Mouse (Mus musculus): ENCODE data around the gene Pidd1.
A peak's percentile ranks its signal among the peaks of the same experiment; 100 is the strongest.
"Not testable (repeated sequence)": the region's sequence is repeated elsewhere in the genome, so short reads cannot be mapped to it uniquely, and the experiment has no call there.

The Pidd1 gene

DNA sequence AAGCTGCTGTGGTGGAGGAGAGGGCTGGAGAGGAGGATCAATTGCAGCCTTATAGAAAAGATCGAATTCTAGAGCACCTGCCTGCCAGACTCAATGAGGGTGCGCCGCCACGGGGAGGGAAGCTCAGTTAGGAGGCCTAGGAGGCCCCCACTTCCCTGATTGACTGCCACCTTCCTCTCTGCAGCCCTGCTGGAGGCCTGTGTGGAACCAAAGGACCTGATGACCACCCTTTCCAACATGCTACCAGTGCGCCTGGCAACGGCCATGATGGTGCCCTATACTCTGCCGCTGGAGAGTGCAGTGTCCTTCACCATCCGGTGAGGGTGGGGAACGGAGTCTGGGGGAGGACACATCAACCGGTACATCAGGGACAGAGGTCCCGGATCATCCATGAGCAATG, 14.8 kb upstream of the Pidd1 start:
- DNase-seq (ENCODE audit: low read depth, low spot score), result no peak

DNA sequence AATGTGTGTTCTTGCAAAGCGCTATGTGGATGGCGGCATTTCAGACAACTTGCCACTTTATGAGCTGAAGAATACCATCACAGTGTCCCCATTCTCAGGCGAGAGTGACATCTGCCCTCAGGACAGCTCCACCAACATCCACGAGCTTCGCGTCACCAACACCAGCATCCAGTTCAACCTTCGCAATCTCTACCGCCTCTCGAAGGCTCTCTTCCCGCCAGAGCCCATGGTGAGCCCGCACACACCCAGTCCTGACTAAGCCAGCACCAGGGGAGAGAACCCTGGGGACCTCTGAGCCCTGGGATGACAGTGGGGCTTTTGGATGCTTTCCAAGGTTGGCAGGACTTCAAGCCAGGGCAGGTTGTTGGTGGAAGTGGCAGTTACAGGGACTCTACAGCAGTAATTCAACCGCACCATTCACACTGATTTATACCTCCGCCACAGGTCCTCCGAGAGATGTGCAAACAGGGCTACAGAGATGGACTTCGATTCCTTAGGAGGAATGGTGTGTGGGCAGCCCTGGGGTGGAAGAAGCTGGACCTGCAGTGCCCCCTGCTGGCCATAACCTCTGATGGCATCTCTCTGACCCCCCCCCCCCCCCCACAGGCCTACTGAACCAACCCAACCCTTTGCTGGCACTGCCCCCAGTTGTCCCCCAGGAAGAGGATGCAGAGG, 14.3 kb upstream of the Pidd1 start:
- no peak for DNase-seq (ENCODE audit: low read depth, low spot score)

DNA sequence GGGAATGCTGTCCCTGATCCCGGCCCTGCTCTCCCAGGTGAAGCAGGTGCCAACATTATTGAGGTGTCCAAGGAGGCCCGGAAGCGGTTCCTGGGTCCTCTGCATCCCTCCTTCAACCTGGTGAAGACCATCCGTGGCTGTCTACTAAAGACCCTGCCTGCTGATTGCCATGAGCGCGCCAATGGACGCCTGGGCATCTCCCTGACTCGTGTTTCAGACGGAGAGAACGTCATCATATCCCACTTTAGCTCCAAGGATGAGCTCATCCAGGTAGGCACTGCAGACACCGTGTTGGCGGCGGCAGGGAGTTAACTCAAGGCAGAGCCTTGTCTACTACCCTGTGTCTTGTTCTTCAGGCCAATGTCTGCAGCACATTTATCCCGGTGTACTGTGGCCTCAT, 13.4 kb upstream of the Pidd1 start:
- DNase-seq (ENCODE audit: low read depth, low spot score), result no peak

DNA sequence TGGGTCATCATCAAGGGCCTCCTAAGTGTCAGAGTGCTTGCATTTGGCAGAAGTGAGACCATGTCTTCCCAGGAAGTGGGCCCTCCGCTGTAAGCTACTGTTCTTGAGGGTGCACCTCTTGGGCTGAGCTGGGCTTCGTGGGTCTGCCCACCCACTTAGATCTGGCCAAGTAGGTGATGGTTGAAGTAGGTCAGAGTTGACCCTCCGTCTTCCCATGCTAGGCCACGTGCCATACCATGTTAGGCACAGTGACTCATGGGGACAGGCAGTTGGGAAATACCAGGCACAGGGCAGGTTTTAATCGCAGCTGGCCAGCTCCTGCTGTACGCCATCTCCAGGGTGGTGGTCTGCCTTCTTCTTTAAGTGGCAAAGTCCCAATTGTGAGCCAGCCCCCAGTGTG, 12.9 kb upstream of the Pidd1 start:
- no peak for DNase-seq (ENCODE audit: low read depth, low spot score)

DNA sequence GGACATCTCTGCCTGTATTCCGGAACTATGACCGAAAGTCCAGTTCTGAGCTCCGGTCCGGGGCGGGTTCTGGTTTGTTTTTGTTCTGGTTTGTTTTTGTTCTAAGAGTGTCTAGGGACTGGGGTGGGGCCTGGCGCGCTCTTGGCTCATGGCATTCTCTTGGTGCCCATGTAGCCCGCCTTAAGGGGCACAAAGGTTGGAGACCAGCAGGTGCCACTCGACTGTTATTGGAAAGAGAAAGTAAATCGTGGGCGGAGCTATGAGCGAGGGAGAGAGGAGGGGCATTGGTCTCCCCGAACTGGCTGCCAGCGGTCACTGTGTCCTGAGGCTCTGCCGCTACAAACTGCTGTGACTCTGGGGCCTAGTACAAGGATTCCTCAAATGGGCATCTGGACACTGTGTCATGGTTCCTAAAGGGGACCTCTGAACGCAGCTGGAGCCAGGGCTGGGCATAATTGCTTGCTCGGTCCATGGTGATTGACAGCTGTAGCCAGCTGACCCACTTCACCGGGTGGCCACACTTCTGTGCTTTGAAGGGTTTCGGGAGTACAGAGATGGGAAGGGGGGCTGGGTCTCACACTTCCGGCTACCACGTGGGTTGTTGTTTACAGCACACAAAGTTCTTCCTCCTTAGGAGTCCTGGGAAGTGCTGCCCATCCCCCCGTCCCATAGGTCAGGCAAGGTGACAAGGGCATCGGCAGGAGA, 11.9 kb upstream of the Pidd1 start:
- no peak for DNase-seq (ENCODE audit: low read depth, low spot score)

DNA sequence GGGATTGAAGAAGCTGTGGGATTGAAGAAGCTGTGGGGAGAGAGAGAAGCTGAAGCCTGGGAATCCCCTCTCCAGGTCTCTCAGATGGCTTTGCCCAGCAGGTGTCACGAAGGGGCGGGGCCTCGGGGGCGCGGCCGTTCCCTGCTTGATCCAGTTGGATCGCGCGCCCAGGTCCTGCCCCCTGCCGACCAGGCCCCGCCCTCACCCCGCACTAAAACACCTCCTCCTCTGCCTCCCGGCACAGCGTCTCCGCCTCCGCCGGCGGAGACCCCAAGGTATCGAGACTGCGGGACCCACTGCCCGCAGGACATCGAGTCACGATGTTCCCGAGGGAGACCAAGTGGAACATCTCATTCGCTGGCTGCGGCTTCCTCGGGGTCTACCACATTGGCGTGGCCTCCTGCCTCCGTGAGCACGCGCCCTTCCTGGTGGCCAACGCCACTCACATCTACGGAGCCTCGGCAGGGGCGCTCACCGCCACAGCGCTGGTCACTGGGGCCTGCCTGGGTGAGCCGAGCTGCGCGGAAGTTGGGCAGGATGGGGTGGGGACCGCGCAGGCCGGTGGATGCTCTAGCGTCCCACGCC, 11.2 kb upstream of the Pidd1 start, which contains the start of gene Pnpla2:
TSS of gene Pnpla2 (plus strand) at position 232 of the 585 bp plus-strand sequence.
- peak; percentile 89 for DNase-seq (ENCODE audit: low read depth, low spot score)

DNA sequence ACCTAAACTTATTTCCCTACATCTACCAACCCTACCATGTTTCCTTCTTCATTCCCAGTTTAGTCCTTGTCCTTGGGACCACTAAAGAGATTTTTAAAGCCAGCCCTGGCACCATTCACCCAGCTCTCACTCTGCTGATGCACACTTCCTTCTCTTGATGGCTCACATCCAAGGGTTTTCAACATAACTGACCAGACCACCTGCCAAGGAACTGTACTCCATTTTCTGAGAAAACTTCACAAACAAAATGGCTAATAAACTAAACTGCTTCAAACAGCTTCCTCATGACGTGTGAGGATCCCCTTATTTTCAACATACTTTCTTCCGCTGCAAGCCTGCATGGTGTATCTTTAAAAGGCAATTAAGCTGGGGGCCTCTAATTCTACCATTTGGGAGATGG, 9.8 kb upstream of the Pidd1 start:
- DNase-seq (ENCODE audit: low read depth, low spot score), result no peak

DNA sequence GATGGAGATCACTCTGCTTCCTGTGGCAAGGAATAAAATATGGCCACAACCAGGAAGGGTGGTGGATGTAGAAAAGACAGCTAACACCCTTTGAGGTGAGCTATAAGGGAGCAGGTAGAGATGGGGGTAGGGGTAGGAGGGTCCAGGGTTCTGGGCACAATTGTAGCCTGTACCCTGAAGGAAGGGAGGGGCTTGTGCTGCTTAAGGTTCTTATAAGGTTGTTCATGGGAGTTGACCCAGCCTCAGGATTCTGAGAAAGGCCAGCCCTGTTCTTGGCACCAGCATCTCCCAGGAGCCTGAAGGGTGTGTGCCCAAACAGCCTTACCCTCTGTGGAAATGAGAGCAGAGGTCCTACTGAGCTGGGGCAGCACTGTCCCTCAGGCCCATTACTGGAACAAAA, 8.1 kb upstream of the Pidd1 start:
- DNase-seq (ENCODE audit: low read depth, low spot score), result no peak

DNA sequence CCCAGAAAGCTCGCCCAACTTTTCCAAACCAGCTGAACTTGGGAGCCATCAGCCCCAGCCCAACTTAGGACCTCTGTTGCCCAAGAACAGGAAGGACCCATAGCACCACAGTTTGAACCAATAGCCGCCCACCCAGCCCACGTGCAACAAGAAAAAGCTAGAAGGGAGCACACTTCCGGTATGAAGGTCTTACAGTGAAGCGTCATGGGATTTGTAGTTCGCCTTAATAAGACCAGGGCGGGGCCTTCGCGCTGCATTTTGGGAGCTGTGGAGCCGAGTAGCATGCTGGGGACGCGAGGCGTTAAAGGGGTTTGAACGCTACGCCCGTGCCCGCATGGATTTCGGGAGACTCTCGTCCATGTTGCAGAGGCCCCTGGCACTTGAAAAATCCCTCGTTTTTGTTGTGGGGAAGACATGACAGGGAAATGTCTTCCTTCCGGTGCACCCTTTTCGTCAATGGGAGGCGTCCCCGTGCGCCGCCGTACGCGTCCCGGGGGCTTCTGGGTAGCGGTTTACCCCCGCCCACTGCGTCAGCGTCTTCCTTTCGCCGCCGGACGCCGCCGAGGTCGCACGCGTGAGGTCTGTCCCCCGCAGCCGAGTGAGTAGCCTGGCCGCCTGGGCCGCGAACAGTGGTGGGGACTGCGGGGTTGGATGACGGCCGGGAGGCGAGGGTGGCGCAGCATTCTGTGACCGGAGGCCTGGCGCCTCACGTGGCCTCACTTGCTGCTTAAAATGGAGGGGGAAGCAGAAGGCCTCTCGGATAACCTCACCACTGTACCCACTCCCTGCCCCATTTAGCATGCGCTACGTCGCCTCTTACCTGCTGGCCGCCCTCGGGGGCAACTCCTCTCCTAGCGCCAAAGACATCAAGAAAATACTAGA, 3.5 kb upstream of the Pidd1 start, which contains the start of gene Rplp2:
TSS of gene Rplp2 (plus strand) at position 261 of the 882 bp plus-strand sequence.
- DNase-seq (ENCODE audit: low read depth, low spot score), result peak; percentile 89

DNA sequence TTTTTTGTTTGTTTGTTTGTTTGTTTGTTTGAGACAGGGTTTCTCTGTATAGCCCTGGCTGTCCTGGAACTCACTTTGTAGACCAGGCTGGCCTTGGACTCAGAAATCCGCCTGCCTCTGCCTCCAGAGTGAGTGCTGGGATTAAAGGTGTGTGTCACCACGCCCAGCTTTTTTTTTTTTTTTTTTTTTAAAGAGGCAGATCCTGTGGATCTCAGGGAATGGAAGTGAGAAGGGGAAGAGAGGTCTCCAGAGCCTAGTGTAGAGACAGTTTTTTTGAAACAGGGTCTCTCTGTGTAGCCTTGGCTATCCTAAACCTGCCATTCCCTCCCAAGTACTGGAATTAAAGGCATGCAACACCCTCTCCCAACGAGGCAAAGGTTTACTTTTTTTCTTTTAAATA, 2.5 kb upstream of the Pidd1 start:
- not testable (repeated sequence) for DNase-seq (ENCODE audit: low read depth, low spot score)

DNA sequence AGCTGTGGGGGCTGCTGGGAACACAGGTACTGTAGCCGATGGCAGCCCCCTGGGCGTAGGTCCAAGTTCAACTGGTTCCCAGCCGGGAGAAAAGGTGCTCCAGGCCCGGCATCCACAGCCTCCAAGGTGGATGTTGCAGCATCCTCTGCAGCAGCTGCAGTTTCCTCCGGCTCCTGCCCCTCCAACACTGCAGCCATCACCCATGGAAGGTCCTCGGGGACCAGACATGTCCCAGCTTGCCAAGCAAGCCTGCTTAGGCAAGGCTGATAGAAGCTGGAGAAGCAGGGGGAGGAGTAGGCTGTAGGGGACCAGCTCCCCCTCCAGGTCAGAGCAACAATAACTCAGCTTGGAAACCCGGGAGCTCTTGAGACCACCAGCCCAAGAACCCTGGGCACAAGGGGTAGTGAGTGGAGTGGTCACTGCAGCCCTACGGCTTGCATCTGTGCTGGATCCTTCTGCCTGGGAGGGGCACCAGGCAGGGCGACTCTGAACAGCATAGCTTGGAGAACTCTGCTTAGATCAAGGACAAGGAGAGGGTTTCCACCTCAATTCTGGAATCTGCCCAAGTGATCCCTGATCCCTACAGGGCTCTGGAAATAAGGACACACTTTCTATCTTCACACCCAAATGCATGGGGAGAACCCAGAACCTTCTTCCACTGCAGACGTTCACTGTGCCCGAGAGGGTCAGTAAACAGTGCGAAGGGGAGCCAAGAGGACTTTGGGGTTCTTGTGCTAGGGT, 574 bp downstream of the Pidd1 start:
- no peak for DNase-seq (ENCODE audit: low read depth, low spot score)

DNA sequence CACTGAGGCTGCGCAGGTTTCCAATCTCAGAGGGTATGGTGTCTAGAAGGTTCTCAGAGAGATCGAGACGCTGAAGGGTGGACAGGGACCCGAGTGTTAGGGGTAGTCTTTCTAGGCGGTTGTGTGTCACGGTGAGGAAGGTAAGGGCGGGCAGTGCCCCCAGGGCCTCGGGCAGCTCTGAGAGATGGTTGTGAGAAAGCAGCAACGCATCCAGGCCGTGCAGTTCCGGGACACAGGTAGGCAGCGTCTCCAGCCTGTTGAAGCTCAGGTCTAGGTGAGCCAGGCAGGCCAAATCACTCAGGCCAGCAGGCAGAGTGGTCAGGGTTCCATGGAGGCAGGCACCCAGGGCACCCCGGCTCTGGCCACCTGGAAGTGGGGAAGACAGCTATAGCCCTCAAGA, 1.6 kb downstream of the Pidd1 start:
- DNase-seq (ENCODE audit: low read depth, low spot score), result no peak

DNA sequence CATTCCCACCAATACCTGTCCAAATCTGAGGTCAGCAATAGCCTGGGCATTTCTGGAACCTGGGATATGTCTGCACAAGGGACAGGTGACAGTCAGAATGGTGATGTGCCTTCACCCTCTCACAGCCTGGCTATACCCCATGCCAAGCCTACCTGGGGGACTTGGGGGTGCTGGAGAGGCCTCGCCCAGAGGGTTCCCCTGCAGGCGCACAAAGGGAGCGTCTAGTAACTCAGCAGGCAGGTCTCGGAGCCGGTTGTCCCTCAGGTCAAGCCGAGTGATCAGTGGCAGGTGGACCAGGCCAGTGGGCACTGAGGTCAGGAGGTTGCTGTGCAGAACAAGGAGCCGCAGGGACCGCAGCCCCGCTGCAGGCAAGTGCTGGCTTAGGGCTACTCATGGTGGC, 2.4 kb downstream of the Pidd1 start:
- no peak for DNase-seq (ENCODE audit: low read depth, low spot score)

DNA sequence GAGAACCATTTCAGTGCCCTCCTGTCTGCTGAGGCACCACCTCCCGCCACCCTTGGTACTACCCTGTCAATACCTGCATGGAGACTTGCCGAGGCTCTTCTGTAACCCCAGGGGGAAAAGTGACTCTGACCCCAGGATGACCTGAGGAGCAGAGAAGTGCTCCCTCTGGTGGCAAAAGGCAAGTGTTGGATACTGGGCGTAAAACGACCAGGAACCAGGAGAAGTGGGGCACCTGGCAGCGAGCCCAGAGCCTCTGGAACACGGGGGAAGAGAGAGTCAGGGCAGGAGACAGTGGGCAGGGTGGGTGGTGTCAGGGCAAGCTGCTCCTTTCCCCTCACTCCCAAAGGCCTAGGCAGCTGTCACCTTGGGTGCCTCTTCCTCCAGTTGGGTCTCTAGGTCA, 3.2 kb downstream of the Pidd1 start:
- no peak for DNase-seq (ENCODE audit: low read depth, low spot score)

DNA sequence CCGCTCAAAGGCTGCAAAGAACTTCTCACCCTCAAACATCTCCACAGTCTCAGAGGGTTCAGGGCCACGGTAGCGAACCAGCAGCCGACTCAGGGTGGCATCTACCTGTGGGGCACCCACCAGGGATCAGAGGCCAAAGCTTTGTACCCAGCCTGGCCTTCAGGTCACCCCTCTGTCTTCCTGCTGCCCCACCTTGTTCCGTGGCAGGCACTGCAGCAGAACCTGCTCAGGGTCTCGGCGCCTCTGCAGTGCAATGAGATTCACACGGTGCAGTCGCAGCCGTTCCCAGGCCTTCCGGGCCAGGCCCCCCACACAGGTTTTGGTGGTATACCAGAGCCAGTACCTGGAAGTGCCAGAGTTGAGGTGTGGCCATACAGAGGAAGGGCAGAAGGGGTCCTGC, 4.0 kb downstream of the Pidd1 start:
- no peak for DNase-seq (ENCODE audit: low read depth, low spot score)

DNA sequence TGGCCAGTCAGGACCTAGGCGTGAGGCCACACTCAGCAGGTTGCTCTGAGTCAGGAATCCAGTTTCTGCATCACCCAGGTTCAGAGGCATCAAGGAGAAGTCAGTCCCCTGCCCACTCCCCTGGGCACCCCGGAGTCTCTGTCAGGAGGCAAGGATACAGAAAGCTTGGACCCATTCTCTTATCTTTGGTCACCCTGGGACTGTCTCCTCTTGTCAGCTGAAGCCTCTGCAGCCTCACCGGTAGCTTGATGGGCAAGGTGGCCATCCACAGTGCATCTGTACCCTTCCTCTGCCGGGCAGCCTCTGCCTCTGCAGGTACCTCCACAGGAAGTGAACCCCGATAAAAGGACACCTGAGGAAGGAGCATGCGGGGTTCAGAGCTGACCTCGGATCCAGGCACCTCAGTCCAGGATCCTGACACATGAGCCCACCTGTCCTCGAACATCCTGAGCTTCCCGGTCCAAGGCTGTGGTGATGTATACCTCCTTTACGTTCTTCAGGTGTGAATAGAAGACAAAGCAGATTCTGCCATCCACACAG, 4.6 kb downstream of the Pidd1 start:
- DNase-seq (ENCODE audit: low read depth, low spot score), result no peak

DNA sequence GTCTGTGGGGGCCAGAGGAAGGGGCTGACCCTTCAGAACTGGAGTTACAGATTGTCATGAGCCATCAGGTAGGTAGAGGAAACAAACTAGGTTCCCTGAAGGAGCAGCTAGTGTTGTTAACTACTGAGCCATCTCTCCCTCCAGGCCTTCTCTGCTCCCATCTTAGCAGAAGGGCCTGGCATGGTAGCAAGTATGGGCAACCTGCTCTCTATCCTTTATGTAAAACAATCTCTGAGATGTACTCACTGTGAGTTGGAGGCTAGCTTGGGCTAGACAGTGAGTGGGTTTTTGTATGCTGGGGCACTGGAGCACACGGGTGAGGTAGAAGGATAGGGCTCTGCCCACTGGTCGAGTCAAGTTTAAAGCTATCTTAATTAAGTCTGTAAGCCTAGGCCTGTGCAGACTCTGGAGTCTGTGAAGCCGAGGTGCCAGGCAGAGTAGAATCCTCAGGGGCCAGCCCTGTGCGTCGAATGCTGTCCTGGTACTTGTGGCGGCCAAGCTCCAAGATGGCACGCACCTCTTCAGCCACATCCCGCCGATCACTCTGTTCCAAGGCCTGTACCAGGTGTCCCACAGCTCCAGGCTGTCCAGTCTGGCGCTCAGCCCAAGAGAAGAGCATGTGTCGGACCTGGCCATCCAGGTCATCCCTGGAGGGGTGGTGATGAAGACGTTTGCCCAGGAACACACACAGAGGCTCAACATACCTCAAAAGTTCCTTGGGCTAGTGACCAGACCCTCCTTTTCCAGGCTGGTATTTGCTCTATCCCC, 5.4 kb downstream of the Pidd1 start:
- DNase-seq (ENCODE audit: low read depth, low spot score), result no peak

DNA sequence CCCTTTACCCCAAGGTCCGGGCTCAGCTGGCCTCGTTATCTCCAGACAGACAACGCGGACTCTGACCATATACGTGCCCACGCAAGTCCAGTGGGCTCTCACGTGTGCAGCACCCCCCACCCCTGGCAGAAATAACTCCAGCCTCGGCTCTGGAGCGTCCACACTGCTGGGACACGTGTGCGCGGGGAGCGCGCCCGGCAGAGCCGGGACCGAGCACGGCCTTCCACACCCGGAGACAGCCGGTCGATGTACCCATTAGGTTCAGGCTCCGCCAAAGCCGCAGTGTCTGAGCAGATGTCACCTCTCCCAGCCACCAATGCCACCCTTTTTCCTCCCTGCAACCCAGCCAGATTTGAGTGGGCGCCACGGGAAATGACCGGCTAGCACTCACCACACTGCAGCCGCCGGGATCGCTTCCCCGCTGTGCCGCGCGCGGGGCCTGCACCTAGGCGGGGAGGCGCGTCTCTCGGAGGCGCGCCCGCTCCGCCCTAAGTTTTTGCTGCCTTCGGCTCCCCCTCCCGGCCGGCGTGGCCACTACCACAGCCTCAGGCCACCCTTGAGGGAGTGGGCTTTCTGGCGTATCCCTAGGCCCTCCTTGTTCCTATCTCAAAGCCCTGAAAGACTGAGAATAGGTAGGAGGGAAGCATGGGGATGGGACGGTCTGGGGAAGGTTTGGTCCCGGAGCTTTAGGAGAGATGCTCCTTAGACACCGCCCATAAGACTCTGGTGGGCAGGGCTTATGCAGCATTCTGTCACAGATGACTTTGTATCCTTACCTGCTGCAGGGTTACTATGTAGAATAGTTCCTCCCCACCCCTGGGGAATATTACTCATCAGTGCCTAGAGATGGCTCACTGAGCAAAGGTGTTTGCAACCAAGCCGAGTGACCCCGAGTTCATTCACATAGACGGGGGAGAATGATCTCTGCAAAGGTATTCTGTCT, 6.4 kb downstream of the Pidd1 start, which contains the start of gene Slc25a22:
TSS of gene Slc25a22 (minus strand) at position 715 of the 943 bp plus-strand sequence.
- no peak for DNase-seq (ENCODE audit: low read depth, low spot score)

DNA sequence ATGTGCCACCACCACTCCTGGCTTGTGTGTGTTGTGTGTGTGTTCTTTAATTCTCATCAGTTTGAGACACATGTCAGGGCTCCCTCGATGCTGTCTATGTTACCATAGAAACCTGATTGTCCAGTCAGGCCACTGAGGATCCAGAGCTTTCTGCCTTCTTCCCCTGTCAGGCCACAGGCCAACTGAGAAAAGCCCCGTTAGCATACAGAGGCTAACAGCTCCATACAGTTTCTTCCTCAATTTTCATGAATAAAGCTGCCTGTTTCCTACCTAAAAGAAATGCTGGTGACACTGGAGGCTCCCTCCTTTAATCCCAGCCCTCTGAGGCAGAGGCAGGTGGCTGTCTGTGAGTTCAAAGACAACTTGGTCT, 7.3 kb downstream of the Pidd1 start:
- no peak for DNase-seq (ENCODE audit: low read depth, low spot score)

Data from skeletal muscle tissue, adult 2 months (tissue).